Mouse (Mus musculus): ENCODE measurements around the gene Arel1.

- TF ChIP-seq EP300 (IDR thresholded peaks at IDR 0.05; ENCODE audit: low read depth), result no peak
- no peak for TF ChIP-seq CTCF (IDR thresholded peaks at IDR 0.05; ENCODE audit: low read depth)
Observed at GRCm38 (mm10) chr12:84926542-84926941, 44.2 kb downstream of the Arel1 start.
